Mouse (Mus musculus) midbrain, embryonic 16.5 days (tissue): Measurements from ENCODE around the gene Oas1e. TPM values are rescaled to one million over a fixed set of nuclear protein-coding genes. Genes with fewer than 3 reads are reported as not detected.
"Not testable (repeated sequence)": the region's sequence is repeated elsewhere in the genome, so short reads cannot be mapped to it uniquely, and the experiment has no call there.

Source experiments
- ATAC-seq: fragments of 200-750 bp; cut with Nextera tagmentation; 2 replicates; pipeline ENCODE4 v1.8.0; 2017; ENCODE audit warnings: moderate TSS enrichment
- H3K27ac ChIP-seq: fragments of 300-500 bp; sonication (generic); 2 replicates; pipeline ENCODE4 v1.5.1; 2014; ENCODE audit warnings: mild to moderate bottlenecking, low read length, mixed read lengths
- H3K27me3 ChIP-seq: fragments of 300-500 bp; sonication (generic); 2 replicates; pipeline ENCODE4 v1.6.1; 2014; ENCODE audit warnings: low read depth, low read length, mixed read lengths; ENCODE audit not compliant: control insufficient read depth, insufficient read depth
- H3K36me3 ChIP-seq: fragments of 300-500 bp; sonication (generic); 2 replicates; pipeline ENCODE4 v1.6.1; 2014; ENCODE audit warnings: mild to moderate bottlenecking, low read length, moderate library complexity, mixed read lengths; ENCODE audit not compliant: control insufficient read depth, insufficient read depth
- H3K4me1 ChIP-seq: fragments of 300-500 bp; sonication (generic); 2 replicates; pipeline ENCODE4 v1.6.1; 2014; ENCODE audit warnings: mild to moderate bottlenecking, low read length, mixed read lengths; ENCODE audit not compliant: control insufficient read depth, insufficient read depth
- H3K4me2 ChIP-seq: fragments of 300-500 bp; sonication (generic); 2 replicates; pipeline ENCODE4 v1.6.1; 2014; ENCODE audit warnings: mild to moderate bottlenecking, low read length, mixed read lengths
- H3K4me3 ChIP-seq: fragments of 300-500 bp; sonication (generic); 2 replicates; pipeline ENCODE4 v1.5.1; 2014; ENCODE audit warnings: low read depth, mild to moderate bottlenecking, low read length, moderate library complexity, mixed read lengths
- H3K9ac ChIP-seq: fragments of 300-500 bp; sonication (generic); 2 replicates; pipeline ENCODE4 v1.6.1; 2014; ENCODE audit warnings: low read depth, low read length, mixed read lengths
- H3K9me3 ChIP-seq: fragments of 300-500 bp; sonication (generic); replicated peaks from 2 replicates; pipeline ENCODE4 v1.6.1; 2014; ENCODE audit warnings: mild to moderate bottlenecking, low read length, mixed read lengths; ENCODE audit not compliant: control insufficient read depth, poor library complexity, severe bottlenecking
- WGBS: fragments of 180-500 bp; shearing (Covaris S2); extraction: QIAGEN DNeasy Blood & Tissue Kit; methylation state at CpG from one replicate; pipeline ENCODE4 v1.1.7; 2014; 5-methylcytosine and 5-hydroxymethylcytosine counted together
- polyA plus RNA-seq: library from polyadenylated mRNA; unstranded; fragments of >200 nt; fragmentation: Nextera tagmentation; extraction: Ambion mirVana; gene quantifications from 2 replicates; pipeline ENCODE4 v1.2.1, GENCODE M21; 2015

Oas1e gene
- 0.34 and 0.72 TPM in 2 replicates for polyA plus RNA-seq

DNA sequence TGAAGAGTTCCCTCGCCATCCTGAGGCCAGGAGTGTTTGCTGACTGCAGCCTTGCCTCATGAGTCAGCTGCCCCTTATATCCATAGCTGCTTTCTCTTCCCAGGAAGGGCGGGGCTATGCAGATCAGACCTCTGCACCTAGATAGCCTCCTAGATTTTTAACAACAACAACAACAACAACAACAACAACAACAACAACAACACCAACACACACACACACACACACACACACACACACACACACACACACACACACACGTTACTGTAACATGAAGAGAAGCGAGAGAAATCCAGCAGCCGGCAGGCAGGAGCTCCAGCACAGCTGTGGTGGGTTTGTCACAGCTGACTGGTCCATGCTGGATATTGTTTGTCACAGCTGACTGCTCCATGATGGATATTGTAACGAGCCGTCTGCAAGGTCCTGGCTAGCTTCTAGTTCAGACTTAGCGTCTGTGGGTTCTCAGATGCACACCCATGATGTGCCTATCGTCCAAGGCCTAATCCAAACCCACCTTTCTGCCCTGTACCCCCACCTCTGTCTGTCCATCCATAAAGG, at the start of gene Oas1e:
Oas1e (minus strand) TSS at position 51 of the 555 bp plus-strand sequence.
- ATAC-seq, H3K27ac ChIP-seq, H3K4me1 ChIP-seq, H3K9ac ChIP-seq, H3K4me3 ChIP-seq, H3K36me3 ChIP-seq, H3K27me3 ChIP-seq, H3K9me3 ChIP-seq, H3K4me2 ChIP-seq: not testable (repeated sequence)
- 52% methylated on average over 7 of the region's 9 CpGs for WGBS

DNA sequence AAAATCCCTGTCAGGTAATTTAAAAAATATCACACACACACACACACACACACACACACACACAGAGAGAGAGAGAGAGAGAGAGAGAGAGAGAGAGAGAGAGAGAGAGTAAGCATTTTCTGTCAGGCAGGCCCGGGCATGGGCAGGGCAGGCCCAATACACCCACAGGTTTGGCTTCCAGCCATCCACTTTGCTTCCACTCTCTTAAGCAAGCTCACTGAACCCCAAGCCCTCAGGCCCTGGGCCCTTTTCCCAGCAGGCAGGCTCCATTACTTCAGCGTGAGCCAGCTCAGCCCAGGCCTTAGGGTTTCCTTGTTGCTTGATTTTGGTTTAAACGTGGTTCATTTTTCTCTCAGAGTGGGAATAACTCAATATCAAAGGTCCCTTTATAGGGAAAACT, 49.4 kb upstream of the Oas1e start:
- no peak overlapping the region for H3K27ac ChIP-seq
- ATAC-seq = no peak

DNA sequence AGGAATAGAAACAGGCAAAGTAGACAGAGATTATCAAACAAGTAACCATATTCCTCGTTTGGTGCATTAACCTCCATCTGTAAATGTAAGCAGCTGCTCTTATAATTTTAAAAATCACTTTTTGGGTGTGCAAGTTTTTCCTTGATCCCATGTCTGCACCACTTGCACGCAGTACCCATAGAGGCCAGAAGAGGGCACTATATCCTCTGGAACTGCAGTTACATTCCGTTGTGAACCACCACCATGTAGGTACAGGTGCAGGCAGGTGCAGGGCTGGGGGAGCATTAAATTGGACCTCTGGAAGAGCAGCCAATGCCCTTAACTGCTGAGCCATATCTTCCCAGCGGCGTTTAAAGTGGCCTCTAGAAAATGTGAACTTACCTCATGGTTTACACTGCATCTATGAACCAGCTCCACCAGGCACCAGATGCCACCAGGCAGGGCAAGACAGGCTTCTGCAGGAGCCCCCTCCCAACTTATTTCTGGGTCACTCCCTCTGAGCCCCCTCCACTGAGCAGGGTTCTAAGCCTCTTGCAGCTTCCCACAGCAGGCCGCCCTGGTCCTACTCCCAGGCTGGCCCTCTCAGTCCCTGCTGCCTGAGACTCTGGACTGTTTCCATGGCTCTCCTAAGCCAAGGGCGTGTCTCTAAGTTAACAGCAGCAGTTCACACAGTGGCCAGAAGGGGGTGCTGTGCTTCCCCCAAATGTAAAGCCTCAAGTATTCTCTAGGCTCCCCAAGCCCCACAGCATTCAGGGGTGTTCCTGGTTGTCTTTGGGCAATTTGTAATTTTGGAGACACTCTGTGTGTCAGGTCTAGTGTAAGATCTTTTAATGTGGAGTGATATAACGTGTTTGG, 41.6 kb upstream of the Oas1e start:
- Histone ChIP-seq H3K4me2 (no peak overlapping the region), H3K9me3 (no peaks in the 10 kb centered on the region), H3K27ac (no peak overlapping the region), H3K36me3 (no peaks in the 10 kb centered on the region), H3K4me1 (peaks cover 3% of the 10 kb centered on the region; the same call in 1 of the 2 replicates), H3K27me3 (no peaks in the 10 kb centered on the region), H3K4me3 (no peak overlapping the region), H3K9ac (no peak overlapping the region)
- 11% methylated on average over 8 of the region's 8 CpGs for WGBS
- no peak for ATAC-seq

More for the DNA sequence above, 49.4 kb upstream of the Oas1e start:
- Histone ChIP-seq H3K9me3 (0 out of 2 replicates have a peak, but pooled peaks cover 3% of the 10 kb centered on the region), H3K27me3 (no peaks in the 10 kb centered on the region), H3K36me3 (no peaks in the 10 kb centered on the region), H3K4me2 (no peak overlapping the region), H3K9ac (no peak overlapping the region), H3K4me3 (no peak overlapping the region), H3K4me1 (no peaks in the 10 kb centered on the region)
- WGBS = 71% methylated on average over 3 of the region's 3 CpGs

DNA sequence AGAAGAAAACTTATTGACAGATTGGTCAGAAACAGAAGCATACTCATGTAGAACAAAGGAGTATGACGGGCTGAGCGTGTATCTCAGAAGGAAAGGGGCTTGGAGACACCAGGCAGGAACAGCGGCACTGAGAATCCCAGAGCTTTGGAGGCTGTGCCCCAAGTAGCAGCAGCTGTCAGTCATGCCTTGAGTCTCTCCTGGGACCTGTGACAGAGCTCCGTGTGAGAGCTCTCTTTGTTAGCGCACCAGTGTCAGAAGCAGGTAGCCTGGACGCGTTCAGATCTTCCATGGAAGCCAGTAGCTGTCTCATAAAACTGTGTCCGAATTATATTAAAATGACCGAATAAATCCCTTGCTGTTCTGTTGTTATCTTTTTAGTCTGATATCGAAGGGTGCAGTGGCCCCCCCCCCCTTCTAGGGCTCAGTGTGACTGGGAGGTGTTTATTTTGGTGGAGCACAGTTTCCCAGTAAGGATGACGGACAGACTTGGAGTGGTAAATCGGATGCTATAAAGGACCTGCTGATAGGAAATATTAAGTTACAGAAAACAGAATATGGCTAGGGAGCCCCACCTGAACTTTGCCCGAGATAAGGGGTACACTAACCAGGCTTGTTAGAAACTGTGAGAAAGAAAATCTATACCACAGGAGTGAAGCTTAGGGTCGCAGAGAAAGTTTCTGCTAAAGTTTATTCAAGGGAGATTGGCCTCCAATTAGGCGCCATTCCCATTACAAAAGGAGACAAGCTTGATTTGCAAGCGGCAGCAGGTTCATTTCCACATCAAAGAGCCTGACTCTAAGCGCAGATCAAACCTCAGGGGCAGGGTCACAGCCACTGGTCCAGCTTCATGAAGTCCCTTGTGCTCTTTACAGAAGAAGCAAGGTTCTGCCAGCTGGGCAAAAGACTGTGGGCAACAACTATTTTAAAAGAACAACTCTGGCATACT, 38.3 kb upstream of the Oas1e start:
- Histone ChIP-seq H3K4me1 (peaks cover 3% of the 10 kb centered on the region; the same call in 1 of the 2 replicates), H3K9me3 (no peaks in the 10 kb centered on the region), H3K36me3 (no peaks in the 10 kb centered on the region), H3K4me2 (peak overlapping the region; percentile 41), H3K27ac (no peak overlapping the region), H3K4me3 (no peak overlapping the region), H3K27me3 (no peaks in the 10 kb centered on the region), H3K9ac (no peak overlapping the region)
- ATAC-seq = no peak
- whole genome bisulfite sequencing = 10% methylated on average over 17 of the region's 17 CpGs

DNA sequence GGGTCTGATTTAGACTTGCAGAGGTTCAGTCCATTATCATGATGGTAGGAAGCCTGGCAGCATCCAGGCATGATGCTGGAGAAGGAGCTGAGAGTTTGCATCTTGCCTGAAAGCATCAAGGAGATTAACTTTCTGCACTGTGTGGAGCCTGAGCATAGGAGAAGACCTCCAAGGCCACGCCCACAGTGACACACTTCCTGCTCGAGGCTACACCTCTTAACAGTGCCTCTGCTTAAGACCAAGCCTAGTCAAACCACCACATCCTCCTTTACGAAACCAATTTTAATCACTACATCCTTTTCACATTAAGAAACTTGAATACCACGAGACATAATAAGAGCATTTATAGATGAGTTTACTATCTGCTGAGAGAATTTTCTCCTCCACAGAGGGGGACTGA, 35.7 kb upstream of the Oas1e start:
- no peak for ATAC-seq
- no peaks in the 10 kb centered on the region for H3K9me3 ChIP-seq
- H3K27me3 ChIP-seq = no peaks in the 10 kb centered on the region

DNA sequence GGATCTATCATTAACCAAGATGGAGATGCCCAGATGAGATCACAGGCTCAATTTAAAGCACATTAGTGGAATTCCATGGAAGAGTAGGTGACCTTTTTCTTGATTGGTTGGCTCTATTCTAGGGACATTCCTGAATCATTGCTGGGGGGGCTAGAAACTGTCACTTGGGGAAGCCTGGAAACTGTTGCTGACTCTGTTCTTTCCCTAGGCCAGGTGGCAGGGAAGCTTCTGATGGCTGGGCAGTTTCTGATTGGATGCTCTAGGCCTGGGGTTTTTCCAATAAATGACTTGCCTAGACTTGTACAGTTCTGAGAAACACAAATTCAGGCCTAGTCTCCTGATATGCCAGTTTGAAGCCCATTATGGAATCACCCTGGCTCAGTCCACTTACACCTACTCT, 23.7 kb upstream of the Oas1e start:
- Histone ChIP-seq H3K4me3 (no peak overlapping the region), H3K4me1 (no peaks in the 10 kb centered on the region), H3K27me3 (no peaks in the 10 kb centered on the region), H3K27ac (no peak overlapping the region), H3K4me2 (no peak overlapping the region), H3K9ac (no peak overlapping the region), H3K36me3 (no peaks in the 10 kb centered on the region), H3K9me3 (peaks cover 7% of the 10 kb centered on the region; the same call in 1 of the 2 replicates)
- no peak for ATAC-seq

More for the DNA sequence above, 35.7 kb upstream of the Oas1e start:
- H3K4me2 ChIP-seq = no peak overlapping the region
- 86% methylated on average over 4 of the region's 4 CpGs for WGBS
- no peaks in the 10 kb centered on the region for H3K36me3 ChIP-seq
- H3K4me1 ChIP-seq = peaks cover 3% of the 10 kb centered on the region; the same call in 1 of the 2 replicates
- no peak overlapping the region for H3K9ac ChIP-seq
- no peak overlapping the region for H3K4me3 ChIP-seq
- no peak overlapping the region for H3K27ac ChIP-seq

DNA sequence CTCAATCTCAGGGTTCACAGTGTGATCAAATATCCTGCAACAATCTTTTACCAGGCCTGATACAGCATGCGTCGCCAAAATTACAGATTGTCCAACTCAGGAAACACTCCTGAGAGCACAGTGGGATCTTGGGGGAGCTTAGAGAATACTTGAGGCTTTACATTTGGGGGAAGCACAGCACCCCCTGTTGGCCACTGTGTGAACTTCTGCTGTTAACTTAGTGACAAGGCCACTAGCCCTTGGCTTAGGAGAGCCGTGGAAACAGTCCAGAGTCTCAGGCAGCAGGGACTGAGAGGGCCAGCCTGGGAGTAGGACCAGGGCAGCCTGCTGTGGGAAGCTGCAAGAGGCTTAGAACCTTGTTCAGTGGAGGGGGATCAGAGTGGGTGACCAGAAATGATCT, 20.6 kb upstream of the Oas1e start:
- H3K4me3 ChIP-seq = no peak overlapping the region
- H3K9ac ChIP-seq = no peak overlapping the region
- no peaks in the 10 kb centered on the region for H3K36me3 ChIP-seq
- H3K4me2 ChIP-seq = no peak overlapping the region
- no peaks in the 10 kb centered on the region for H3K27me3 ChIP-seq
- H3K9me3 ChIP-seq = peaks cover 7% of the 10 kb centered on the region; the same call in 1 of the 2 replicates
- no peak for ATAC-seq
- peaks cover 5% of the 10 kb centered on the region for H3K4me1 ChIP-seq
- WGBS = 60% methylated on average over 3 of the region's 3 CpGs
- H3K27ac ChIP-seq = no peak overlapping the region

DNA sequence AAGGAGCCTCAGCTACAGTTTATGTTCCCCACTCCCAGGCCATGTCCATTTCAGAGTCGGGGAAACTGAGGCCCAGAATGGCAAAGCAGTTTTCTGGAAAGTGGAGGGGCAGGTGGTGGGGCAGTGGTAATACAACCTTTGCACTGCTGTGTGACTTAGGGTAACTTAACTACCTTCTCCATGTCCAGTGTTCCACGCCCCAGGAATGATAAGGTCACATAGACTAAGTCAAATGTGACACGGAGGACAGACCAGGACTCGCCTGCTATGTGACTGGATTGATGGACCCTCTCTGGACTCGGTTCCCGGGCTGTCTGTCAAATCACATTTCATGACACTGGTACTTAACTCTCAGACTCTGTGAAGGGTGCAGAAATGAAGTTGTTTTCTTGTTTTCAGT, 17.7 kb upstream of the Oas1e start:
- no peaks in the 10 kb centered on the region for H3K9me3 ChIP-seq
- H3K27me3 ChIP-seq = no peaks in the 10 kb centered on the region
- peak overlapping the region; percentile 40; the same call in 1 of the 2 replicates for H3K4me2 ChIP-seq
- H3K27ac ChIP-seq = no peak overlapping the region
- H3K9ac ChIP-seq = no peak overlapping the region
- WGBS = 80% methylated on average over 6 of the region's 6 CpGs
- ATAC-seq = no peak
- H3K4me3 ChIP-seq = no peak overlapping the region
- H3K36me3 ChIP-seq = no peaks in the 10 kb centered on the region
- H3K4me1 ChIP-seq = peaks cover 5% of the 10 kb centered on the region
